Mouse (Mus musculus): ENCODE data around the gene Vmn2r109. TPM values are rescaled to one million over a fixed set of nuclear protein-coding genes. Genes with fewer than 3 reads are reported as not detected.
"Not testable (repeated sequence)": the region's sequence is repeated elsewhere in the genome, so short reads cannot be mapped to it uniquely, and the experiment has no call there.

The Vmn2r109 gene
- not detected for polyA plus RNA-seq (2017; shearing (Covaris generic))

GRCm38 (mm10) chr17:20564656-20565055 lies at the start of gene Vmn2r109:
Gene Vmn2r109 (minus strand): TSS chr17:20564756.
- no peak for ATAC-seq

- ATAC-seq: no peak
Observed at GRCm38 (mm10) chr17:20596323-20596722, 31.8 kb upstream of the Vmn2r109 start, which contains the start of gene Vmn2r110. Gene Vmn2r110 (minus strand): TSS chr17:20596423.

GRCm38 (mm10) chr17:20508247-20508646 lies 56.3 kb downstream of the Vmn2r109 start:
- not testable (repeated sequence) for ATAC-seq

GRCm38 (mm10) chr17:20497858-20498257 lies 66.7 kb downstream of the Vmn2r109 start, which contains the start of gene Vmn1r225:
Gene Vmn1r225 (plus strand): TSS chr17:20498158.
- no peak for ATAC-seq

Other genes starting within 250 kb of the Vmn2r109 start
- not detected for gene Vmn2r107, start 219.5 kb downstream of the Vmn2r109 start, polyA plus RNA-seq (2017; shearing (Covaris generic))
- gene Vmn1r224, start 150.6 kb downstream of the Vmn2r109 start, polyA plus RNA-seq (2017; shearing (Covaris generic)): not detected
- gene Vmn2r108, start 83.4 kb downstream of the Vmn2r109 start, polyA plus RNA-seq (2017; shearing (Covaris generic)): not detected
- gene Vmn1r225, start 66.6 kb downstream of the Vmn2r109 start, polyA plus RNA-seq (2017; shearing (Covaris generic)): not detected
- not detected for gene Vmn2r110, start 31.7 kb upstream of the Vmn2r109 start, polyA plus RNA-seq (2017; shearing (Covaris generic))
- gene Fpr-rs3, start 60.1 kb upstream of the Vmn2r109 start, polyA plus RNA-seq (2017; shearing (Covaris generic)): not detected
- not detected for gene Vmn1r226, start 118.1 kb upstream of the Vmn2r109 start, polyA plus RNA-seq (2017; shearing (Covaris generic))
- not detected for gene Vmn1r227, start 165.1 kb upstream of the Vmn2r109 start, polyA plus RNA-seq (2017; shearing (Covaris generic))
- not detected for gene Vmn1r228, start 221.4 kb upstream of the Vmn2r109 start, polyA plus RNA-seq (2017; shearing (Covaris generic))
- under 1 TPM in 2 of 3 experiments, not detected in 1; 0.04 TPM for gene Vmn1r229, start 246.8 kb upstream of the Vmn2r109 start, polyA plus RNA-seq (2017; shearing (Covaris generic))

Measured in inflammation-experienced regulatory T-cells, adult 6 months (primary cell).